Mouse (Mus musculus): ENCODE results near the gene Prok1. TPM values are rescaled to one million over a fixed set of nuclear protein-coding genes. Genes with fewer than 3 reads are reported as not detected.

Gene Prok1
- polyA plus RNA-seq, 1 experiment from 2014 or later, result 0.19 TPM

DNA sequence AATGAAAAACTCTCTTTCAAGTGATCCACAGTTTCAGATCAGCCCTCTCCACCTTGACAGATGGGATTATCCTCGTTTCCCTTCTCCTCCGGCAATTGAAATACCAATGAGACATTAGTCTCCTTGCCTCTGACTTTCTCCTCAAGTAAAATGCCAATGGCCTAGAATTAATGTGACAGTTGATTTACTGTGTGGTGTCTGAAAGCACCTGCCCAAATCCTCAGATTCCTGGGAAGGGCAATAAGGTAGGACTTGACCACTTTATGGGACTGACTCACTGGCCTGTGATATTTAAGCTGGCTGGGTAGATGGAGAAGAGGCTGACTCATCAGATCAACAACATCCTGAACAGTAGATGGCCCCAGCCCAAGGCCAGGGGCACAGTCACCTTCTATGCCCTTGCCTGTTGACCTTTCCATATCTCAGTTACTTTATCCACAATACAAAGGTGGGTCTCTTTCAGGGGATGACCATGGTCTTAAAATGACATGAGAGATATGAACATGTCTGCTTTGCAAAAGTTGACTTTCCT, 27.4 kb upstream of the Prok1 start:
- no peak for ATAC-seq
- Histone ChIP-seq H3K9ac (replicated peaks; ENCODE audit: low read depth, low read length) (no peak overlapping the region), H3K27me3 (replicated peaks; ENCODE audit: control insufficient read depth, insufficient read depth, low read length) (no peaks in the 10 kb centered on the region), H3K27ac (ENCODE audit: low read length) (no peak overlapping the region), H3K4me1 (replicated peaks; ENCODE audit: control insufficient read depth, insufficient read depth, low read length) (no peaks in the 10 kb centered on the region; the same call in 1 of the 2 replicates), H3K36me3 (ENCODE audit: control insufficient read depth, insufficient read depth) (no peaks in the 10 kb centered on the region), H3K4me2 (ENCODE audit: low read length) (no peak overlapping the region), H3K4me3 (replicated peaks; ENCODE audit: low read length) (no peak overlapping the region), H3K9me3 (ENCODE audit: control insufficient read depth, low read length) (no peaks in the 10 kb centered on the region)
- whole genome bisulfite sequencing, result 76% methylated on average over 2 of the region's 2 CpGs

DNA sequence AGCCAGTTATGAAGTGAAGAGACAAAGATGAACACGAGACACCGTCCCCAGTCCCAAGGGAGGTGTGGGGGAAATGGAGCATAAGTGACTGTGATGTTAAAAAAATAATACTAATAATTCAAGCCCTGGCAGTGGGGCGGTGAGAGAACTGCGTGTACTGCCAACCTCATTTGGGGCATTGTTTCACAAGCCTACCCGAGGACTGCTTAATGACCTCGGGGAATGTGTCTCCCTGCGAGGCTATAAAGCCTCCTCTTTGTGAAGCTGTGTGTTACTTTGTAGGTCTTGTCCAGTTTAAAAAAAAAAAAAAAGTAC, 22.3 kb upstream of the Prok1 start:
- Histone ChIP-seq H3K4me2 (ENCODE audit: low read length) (no peak overlapping the region), H3K9me3 (ENCODE audit: control insufficient read depth, low read length) (no peaks in the 10 kb centered on the region), H3K4me3 (replicated peaks; ENCODE audit: low read length) (no peak overlapping the region), H3K4me1 (replicated peaks; ENCODE audit: control insufficient read depth, insufficient read depth, low read length) (peaks cover 18% of the 10 kb centered on the region), H3K27ac (ENCODE audit: low read length) (peak overlapping the region; percentile 18; the same call in 1 of the 2 replicates), H3K27me3 (replicated peaks; ENCODE audit: control insufficient read depth, insufficient read depth, low read length) (no peaks in the 10 kb centered on the region), H3K36me3 (ENCODE audit: control insufficient read depth, insufficient read depth) (no peaks in the 10 kb centered on the region), H3K9ac (replicated peaks; ENCODE audit: low read depth, low read length) (no peak overlapping the region)
- WGBS, result 31% methylated on average over 7 of the region's 7 CpGs
- ATAC-seq, result no peak

DNA sequence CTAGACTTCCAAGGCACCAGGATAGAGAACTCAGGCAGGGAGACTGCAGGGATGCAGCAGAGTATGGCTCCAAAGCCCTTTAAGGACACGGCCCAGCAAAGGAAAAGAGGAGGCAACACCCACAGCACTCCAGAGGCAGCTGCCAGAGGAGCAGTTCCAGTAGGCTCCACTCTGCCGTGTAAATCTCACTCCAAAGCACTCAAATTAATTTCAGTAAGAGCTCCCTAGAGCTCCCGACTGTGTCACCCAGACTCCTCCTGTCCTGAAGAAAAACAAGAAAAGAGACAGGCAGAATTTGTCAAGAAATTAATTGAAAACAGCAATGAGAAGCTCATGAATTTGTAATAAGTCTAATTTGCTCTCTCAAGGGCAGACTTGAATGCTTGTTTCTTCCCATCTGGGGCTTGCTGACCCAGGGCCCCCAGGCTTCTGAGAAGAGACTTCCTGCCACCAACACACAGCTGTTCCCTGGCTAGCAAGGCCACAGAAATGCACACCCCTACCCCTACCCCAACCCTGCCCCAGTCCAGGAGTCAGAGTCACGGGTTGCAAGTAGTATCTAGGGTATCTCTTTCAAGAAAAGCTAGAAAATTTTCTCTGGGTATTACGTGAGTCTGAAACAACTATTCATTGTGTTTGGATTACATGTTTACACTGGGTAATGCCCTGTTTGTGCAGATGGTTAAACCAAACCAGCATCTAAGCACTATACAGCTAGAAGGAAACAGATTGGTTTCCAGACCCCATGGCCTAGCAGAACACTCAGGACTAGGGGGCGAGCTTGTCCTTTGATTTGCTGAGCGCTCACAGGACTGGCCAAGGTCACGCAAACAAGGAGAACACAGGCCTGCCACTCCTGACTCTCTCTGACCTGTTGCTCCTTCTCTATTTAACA, 21.7 kb upstream of the Prok1 start:
- H3K27me3 ChIP-seq (replicated peaks; ENCODE audit: control insufficient read depth, insufficient read depth, low read length), result no peaks in the 10 kb centered on the region
- H3K36me3 ChIP-seq (ENCODE audit: control insufficient read depth, insufficient read depth), result no peaks in the 10 kb centered on the region
- peaks cover 18% of the 10 kb centered on the region for H3K4me1 ChIP-seq (replicated peaks; ENCODE audit: control insufficient read depth, insufficient read depth, low read length)
- peak; percentile 79 for ATAC-seq
- H3K9ac ChIP-seq (replicated peaks; ENCODE audit: low read depth, low read length), result no peak overlapping the region
- peak overlapping the region; percentile 26 for H3K27ac ChIP-seq (ENCODE audit: low read length)
- 35% methylated on average over 8 of the region's 8 CpGs for WGBS
- no peak overlapping the region for H3K4me2 ChIP-seq (ENCODE audit: low read length)
- H3K4me3 ChIP-seq (replicated peaks; ENCODE audit: low read length), result no peak overlapping the region
- H3K9me3 ChIP-seq (ENCODE audit: control insufficient read depth, low read length), result no peaks in the 10 kb centered on the region

DNA sequence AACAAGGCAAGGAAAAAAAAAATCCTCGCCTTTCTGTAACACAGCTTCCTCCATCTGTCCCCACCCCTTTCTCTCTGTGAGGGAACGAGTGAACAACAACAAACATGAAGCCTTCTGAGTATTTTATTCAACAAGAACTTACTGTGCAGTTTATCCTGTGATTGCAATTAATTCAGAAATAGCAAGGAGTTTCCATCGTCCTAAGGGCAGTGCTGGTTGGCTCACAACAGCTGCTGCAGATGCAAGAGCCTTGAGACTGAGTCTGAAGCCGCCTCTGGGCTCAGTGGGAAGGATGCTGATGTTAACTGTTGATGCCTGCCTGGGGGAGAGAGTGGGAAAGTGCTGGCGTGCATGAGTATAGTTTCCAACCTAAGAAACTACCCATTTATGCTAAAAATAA, 18.4 kb upstream of the Prok1 start:
- peaks cover 18% of the 10 kb centered on the region for H3K4me1 ChIP-seq (replicated peaks; ENCODE audit: control insufficient read depth, insufficient read depth, low read length)
- H3K4me3 ChIP-seq (replicated peaks; ENCODE audit: low read length), result no peak overlapping the region
- no peaks in the 10 kb centered on the region for H3K27me3 ChIP-seq (replicated peaks; ENCODE audit: control insufficient read depth, insufficient read depth, low read length)
- no peaks in the 10 kb centered on the region for H3K9me3 ChIP-seq (ENCODE audit: control insufficient read depth, low read length)
- H3K9ac ChIP-seq (replicated peaks; ENCODE audit: low read depth, low read length), result no peak overlapping the region
- H3K36me3 ChIP-seq (ENCODE audit: control insufficient read depth, insufficient read depth), result no peaks in the 10 kb centered on the region
- H3K4me2 ChIP-seq (ENCODE audit: low read length), result no peak overlapping the region
- ATAC-seq, result peak; percentile 30
- peak overlapping the region; percentile 75 for H3K27ac ChIP-seq (ENCODE audit: low read length)
- WGBS, result 41% methylated on average over 5 of the region's 5 CpGs

DNA sequence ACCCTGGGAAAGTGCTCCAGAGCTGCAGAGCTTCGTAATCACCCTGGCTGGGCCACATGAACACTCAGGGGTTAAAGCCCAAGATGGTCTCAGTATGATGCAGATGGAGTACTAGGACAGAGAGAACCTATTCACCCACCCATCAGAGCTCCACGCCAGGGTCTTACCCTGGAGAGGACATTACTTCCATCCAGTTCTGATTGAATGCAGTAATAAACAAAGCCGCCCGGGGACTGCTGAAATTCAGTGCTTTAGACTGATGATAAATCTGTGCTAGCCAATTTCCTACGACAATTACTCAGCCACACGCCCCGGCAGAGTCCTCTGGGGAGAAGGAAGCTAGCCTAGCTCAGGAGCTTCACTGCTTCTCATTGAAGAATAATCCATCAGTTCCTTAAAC, 17.2 kb upstream of the Prok1 start:
- 67% methylated on average over 7 of the region's 7 CpGs for WGBS
- Histone ChIP-seq H3K4me1 (replicated peaks; ENCODE audit: control insufficient read depth, insufficient read depth, low read length) (peaks cover 17% of the 10 kb centered on the region), H3K36me3 (ENCODE audit: control insufficient read depth, insufficient read depth) (no peaks in the 10 kb centered on the region), H3K9me3 (ENCODE audit: control insufficient read depth, low read length) (no peaks in the 10 kb centered on the region), H3K27ac (ENCODE audit: low read length) (no peak overlapping the region), H3K9ac (replicated peaks; ENCODE audit: low read depth, low read length) (no peak overlapping the region), H3K4me3 (replicated peaks; ENCODE audit: low read length) (no peak overlapping the region), H3K4me2 (ENCODE audit: low read length) (no peak overlapping the region), H3K27me3 (replicated peaks; ENCODE audit: control insufficient read depth, insufficient read depth, low read length) (no peaks in the 10 kb centered on the region)
- no peak for ATAC-seq

DNA sequence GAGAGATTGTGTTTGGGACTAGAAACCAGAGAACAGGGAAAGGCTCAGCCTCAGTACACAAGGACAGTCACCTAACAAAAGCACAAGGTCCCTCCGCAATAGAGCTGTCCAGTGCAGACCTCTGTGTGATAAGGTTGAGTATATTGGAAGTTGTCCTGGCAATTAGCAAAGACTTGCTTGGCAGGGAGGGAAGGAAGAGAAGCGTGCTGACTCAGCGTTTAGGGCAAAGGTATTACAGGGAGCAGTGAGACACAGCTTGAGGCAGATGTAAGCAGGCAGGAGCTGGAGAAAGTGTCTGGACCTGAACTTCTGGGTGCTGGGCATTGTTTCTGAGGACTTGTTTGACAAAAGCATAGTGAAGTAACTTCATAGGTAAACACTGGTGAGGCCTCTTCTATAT, 16.5 kb upstream of the Prok1 start:
- Histone ChIP-seq H3K9ac (replicated peaks; ENCODE audit: low read depth, low read length) (no peak overlapping the region), H3K27ac (ENCODE audit: low read length) (no peak overlapping the region), H3K4me1 (replicated peaks; ENCODE audit: control insufficient read depth, insufficient read depth, low read length) (peaks cover 9% of the 10 kb centered on the region), H3K27me3 (replicated peaks; ENCODE audit: control insufficient read depth, insufficient read depth, low read length) (no peaks in the 10 kb centered on the region), H3K36me3 (ENCODE audit: control insufficient read depth, insufficient read depth) (no peaks in the 10 kb centered on the region), H3K4me2 (ENCODE audit: low read length) (no peak overlapping the region), H3K9me3 (ENCODE audit: control insufficient read depth, low read length) (no peaks in the 10 kb centered on the region), H3K4me3 (replicated peaks; ENCODE audit: low read length) (no peak overlapping the region)
- WGBS, result 81% methylated on average over 3 of the region's 3 CpGs
- no peak for ATAC-seq

DNA sequence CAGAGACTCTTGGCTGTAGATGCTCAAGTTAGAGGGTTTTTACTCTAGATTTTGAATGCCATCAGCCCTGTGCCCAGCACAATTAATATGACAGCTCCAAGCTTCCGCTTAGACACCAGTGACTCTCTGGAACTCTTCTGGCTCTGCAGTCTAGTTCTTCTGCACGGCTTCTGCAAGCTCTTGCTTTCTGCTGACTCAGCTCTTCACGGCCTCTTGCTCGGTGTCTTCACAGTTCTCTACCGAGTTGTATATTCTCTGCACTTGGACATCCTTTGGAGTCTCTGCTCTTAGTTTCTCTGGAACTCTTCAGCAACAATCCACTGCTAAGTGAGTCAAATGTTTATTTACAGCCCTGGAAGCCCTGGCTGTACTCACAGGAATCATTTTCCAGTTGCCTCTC, 14.4 kb upstream of the Prok1 start:
- Histone ChIP-seq H3K27me3 (replicated peaks; ENCODE audit: control insufficient read depth, insufficient read depth, low read length) (no peaks in the 10 kb centered on the region), H3K4me3 (replicated peaks; ENCODE audit: low read length) (no peak overlapping the region), H3K36me3 (ENCODE audit: control insufficient read depth, insufficient read depth) (no peaks in the 10 kb centered on the region), H3K27ac (ENCODE audit: low read length) (no peak overlapping the region), H3K9ac (replicated peaks; ENCODE audit: low read depth, low read length) (no peak overlapping the region), H3K4me2 (ENCODE audit: low read length) (no peak overlapping the region), H3K9me3 (ENCODE audit: control insufficient read depth, low read length) (no peaks in the 10 kb centered on the region), H3K4me1 (replicated peaks; ENCODE audit: control insufficient read depth, insufficient read depth, low read length) (peaks cover 4% of the 10 kb centered on the region)
- WGBS, result 87% methylated on average over 5 of the region's 5 CpGs
- ATAC-seq, result no peak

DNA sequence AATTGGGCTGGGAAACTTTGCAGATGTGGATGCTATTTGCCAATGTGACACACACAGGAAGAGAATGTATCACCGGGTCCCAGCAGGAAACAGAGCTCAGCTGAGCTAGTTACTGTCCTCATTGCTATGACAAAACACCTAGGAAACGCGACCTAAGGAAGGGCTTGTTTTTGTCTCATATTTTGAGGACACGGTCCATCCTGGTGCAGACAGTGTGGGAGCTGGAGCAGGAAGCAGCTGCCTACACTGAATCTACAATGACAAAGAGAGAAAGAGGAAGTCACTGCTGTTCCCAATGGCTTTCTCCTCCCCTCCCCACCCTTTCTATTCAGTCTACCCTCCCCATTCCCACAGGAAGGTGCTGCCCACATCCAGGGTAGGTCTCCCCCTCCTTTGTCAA, 12.5 kb upstream of the Prok1 start:
- H3K27ac ChIP-seq (ENCODE audit: low read length), result no peak overlapping the region
- no peak overlapping the region for H3K9ac ChIP-seq (replicated peaks; ENCODE audit: low read depth, low read length)
- H3K4me1 ChIP-seq (replicated peaks; ENCODE audit: control insufficient read depth, insufficient read depth, low read length), result no peaks in the 10 kb centered on the region
- 77% methylated on average over 4 of the region's 4 CpGs for WGBS
- H3K4me3 ChIP-seq (replicated peaks; ENCODE audit: low read length), result no peak overlapping the region
- no peak for ATAC-seq
- no peaks in the 10 kb centered on the region for H3K36me3 ChIP-seq (ENCODE audit: control insufficient read depth, insufficient read depth)
- H3K27me3 ChIP-seq (replicated peaks; ENCODE audit: control insufficient read depth, insufficient read depth, low read length), result no peaks in the 10 kb centered on the region
- H3K4me2 ChIP-seq (ENCODE audit: low read length), result no peak overlapping the region
- H3K9me3 ChIP-seq (ENCODE audit: control insufficient read depth, low read length), result no peaks in the 10 kb centered on the region

DNA sequence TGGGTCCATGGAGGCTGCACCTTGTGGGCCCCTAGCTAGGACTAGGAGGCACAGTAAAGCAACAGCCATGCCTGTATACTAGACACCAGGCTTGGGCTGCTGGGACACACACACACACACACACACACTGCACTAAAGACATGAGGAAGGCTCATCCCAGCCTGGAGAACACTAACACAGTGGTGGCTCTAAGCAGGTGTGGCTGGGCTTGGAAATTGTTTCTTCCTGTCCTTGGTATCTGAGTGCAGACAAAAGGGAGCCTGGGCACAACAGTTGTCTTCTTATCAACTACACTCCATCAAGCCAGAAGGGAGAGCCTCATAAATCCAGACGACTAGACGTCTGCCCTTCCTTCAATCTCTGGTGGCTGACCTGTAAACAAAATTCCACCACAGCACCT, 10.8 kb upstream of the Prok1 start:
- Histone ChIP-seq H3K4me1 (replicated peaks; ENCODE audit: control insufficient read depth, insufficient read depth, low read length) (no peaks in the 10 kb centered on the region), H3K27me3 (replicated peaks; ENCODE audit: control insufficient read depth, insufficient read depth, low read length) (no peaks in the 10 kb centered on the region), H3K9ac (replicated peaks; ENCODE audit: low read depth, low read length) (no peak overlapping the region), H3K27ac (ENCODE audit: low read length) (no peak overlapping the region), H3K4me3 (replicated peaks; ENCODE audit: low read length) (no peak overlapping the region), H3K9me3 (ENCODE audit: control insufficient read depth, low read length) (no peaks in the 10 kb centered on the region), H3K36me3 (ENCODE audit: control insufficient read depth, insufficient read depth) (no peaks in the 10 kb centered on the region), H3K4me2 (ENCODE audit: low read length) (no peak overlapping the region)
- 79% methylated on average over 2 of the region's 2 CpGs for WGBS
- ATAC-seq, result no peak
